Mouse (Mus musculus) bone marrow, adult 2 months (tissue): ENCODE data around the gene 1700001P01Rik.

ENCODE experiments used
- CTCF ChIP-seq: fragments of 200-500 bp; IDR thresholded peaks from 2 replicates; pipeline ENCODE4 v1.5.1; 2011; ENCODE audit warnings: low read length, control low read depth; ENCODE audit not compliant: control insufficient read depth, insufficient read depth
- POLR2A ChIP-seq: fragments of 200-500 bp; IDR thresholded peaks from 2 replicates; pipeline ENCODE4 v1.6.1; 2011; ENCODE audit warnings: low read depth, mild to moderate bottlenecking, control low read depth, low read length, borderline replicate concordance; ENCODE audit not compliant: control insufficient read depth

GRCm38 (mm10) chr11:97733689-97734088 lies 42.0 kb downstream of the 1700001P01Rik start:
- TF ChIP-seq CTCF (no peak), POLR2A (no peak)
